26 mouse cellular contexts compared by ENCODE assay signal in genomic region chr19:44019739-44020138, GRCm38 (mm10). TPM values are rescaled to one million over a fixed set of nuclear protein-coding genes. Genes with fewer than 3 reads are reported as not detected.
"Had no signal": no experiment of that assay in that cellular context is flagged by ENCODE, and none has a peak within 500 bp of the region (broad histone marks: within the 10 kb centered on the region; RNA-seq: fewer than 3 reads in every experiment).

No protein-coding gene starts in this region.

- H3K27ac ChIP-seq: liver, embryonic 14.5 days; lung, embryonic 15.5 days; midbrain, embryonic 10.5 days; midbrain, embryonic 12.5 days; neural tube, embryonic 13.5 days; neural tube, embryonic 15.5 days; stomach, embryonic 15.5 days; stomach, postnatal 0 days had no signal

- H3K4me1 ChIP-seq: midbrain, embryonic 10.5 days; midbrain, embryonic 12.5 days; neural tube, embryonic 13.5 days; neural tube, embryonic 15.5 days; stomach, embryonic 15.5 days had no signal

- ATAC-seq: lung, postnatal 0 days; midbrain, embryonic 16.5 days had no signal

- H3K9ac ChIP-seq: liver, embryonic 14.5 days; lung, embryonic 15.5 days; midbrain, embryonic 12.5 days; neural tube, embryonic 13.5 days; neural tube, embryonic 15.5 days; stomach, embryonic 15.5 days had no signal

- H3K4me3 ChIP-seq: lung, embryonic 15.5 days; midbrain, embryonic 10.5 days; midbrain, embryonic 12.5 days; myocyte; neural tube, embryonic 13.5 days; neural tube, embryonic 15.5 days; stomach, embryonic 15.5 days had no signal

- DNase-seq: lung, adult 18-20 months; lung, postnatal 14 days; lung, postnatal 4 days; midbrain, embryonic 14.5 days; retina, postnatal 1 day; right cerebral cortex, adult 18-20 months; right cerebral cortex, postnatal 25 days; right cerebral cortex, postnatal 4 days; thymus, adult 2 months; thymus, postnatal 25 days; thymus, postnatal 4 days had no signal

- H3K27me3 ChIP-seq: lung, embryonic 15.5 days; midbrain, embryonic 12.5 days; neural tube, embryonic 13.5 days; neural tube, embryonic 15.5 days; stomach, embryonic 15.5 days had no signal

- H3K4me2 ChIP-seq: lung, embryonic 15.5 days; midbrain, embryonic 12.5 days; neural tube, embryonic 13.5 days; neural tube, embryonic 15.5 days; stomach, embryonic 15.5 days had no signal

- H3K36me3 ChIP-seq: lung, embryonic 15.5 days; midbrain, embryonic 10.5 days; midbrain, embryonic 12.5 days; neural tube, embryonic 13.5 days; neural tube, embryonic 15.5 days; stomach, embryonic 15.5 days had no signal

- H3K9me3 ChIP-seq: lung, embryonic 15.5 days; midbrain, embryonic 10.5 days; midbrain, embryonic 12.5 days; neural tube, embryonic 13.5 days; neural tube, embryonic 15.5 days; stomach, embryonic 15.5 days had no signal

RNA-seq across cellular contexts. Expression of gene Cyp2c23, which starts 9.3 kb away (rescaled TPM):
- total RNA-seq: megakaryocyte, adult 5-6 weeks; megakaryocyte-erythroid progenitor cell, adult 5-6 weeks had no signal
- polyA plus RNA-seq: midbrain, embryonic 10.5 days; midbrain, embryonic 12.5 days; midbrain, embryonic 14.5 days; midbrain, embryonic 16.5 days; neural tube, embryonic 11.5 days; neural tube, embryonic 13.5 days; neural tube, embryonic 15.5 days; spleen, adult 2 months; thymus, adult 2 months had no signal

RNA-seq across cellular contexts. Expression of gene Cpn1, which starts 33.4 kb away (rescaled TPM):
- total RNA-seq: megakaryocyte-erythroid progenitor cell, adult 5-6 weeks had no signal
- polyA plus RNA-seq: myocyte had no signal
